Mouse (Mus musculus) gastrocnemius, adult 8-10 months (tissue): ENCODE results near the gene Vmn1r5. TPM values are rescaled to one million over a fixed set of nuclear protein-coding genes. Genes with fewer than 3 reads are reported as not detected.
"Not testable (repeated sequence)": the region's sequence is repeated elsewhere in the genome, so short reads cannot be mapped to it uniquely, and the experiment has no call there.

ENCODE experiments used
- DNase-seq, 2 experiments: peaks; one replicate each; pipeline ENCODE4 v3.0.0; 2022; ENCODE audit warnings: low spot score in 2 of 2
- total RNA-seq, 4 experiments: library from RNA; stranded (reverse); gene quantifications; 2 replicates each; pipeline ENCODE4 v1.2.4; 2022

Vmn1r5 gene
- not detected for total RNA-seq

- DNase-seq: no peak
These were observed at the start of gene Vmn1r5 for GRCm38 (mm10) chr6:56969973-56970372. TSS of gene Vmn1r5 (plus strand) at chr6:56970273.

DNA sequence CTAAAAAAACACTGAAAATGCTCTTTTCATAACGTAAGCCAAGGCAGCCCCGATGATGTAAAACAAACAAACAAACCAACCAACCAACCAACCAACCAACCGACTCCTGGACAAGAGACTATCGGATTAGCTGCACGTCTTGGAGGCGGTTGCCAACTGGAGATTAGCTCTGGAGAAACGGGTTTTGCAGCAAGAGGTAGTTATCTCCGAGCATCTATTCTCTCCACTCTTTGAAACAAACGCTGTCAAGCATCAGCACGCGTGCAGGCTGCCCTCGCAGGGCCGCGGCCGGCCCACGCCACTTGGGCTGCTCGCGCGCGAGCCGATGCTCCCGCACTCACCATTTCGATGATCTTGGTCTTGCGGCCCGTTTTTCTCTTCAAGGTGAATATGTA, 46.7 kb upstream of the Vmn1r5 start:
- DNase-seq: no peak

DNA sequence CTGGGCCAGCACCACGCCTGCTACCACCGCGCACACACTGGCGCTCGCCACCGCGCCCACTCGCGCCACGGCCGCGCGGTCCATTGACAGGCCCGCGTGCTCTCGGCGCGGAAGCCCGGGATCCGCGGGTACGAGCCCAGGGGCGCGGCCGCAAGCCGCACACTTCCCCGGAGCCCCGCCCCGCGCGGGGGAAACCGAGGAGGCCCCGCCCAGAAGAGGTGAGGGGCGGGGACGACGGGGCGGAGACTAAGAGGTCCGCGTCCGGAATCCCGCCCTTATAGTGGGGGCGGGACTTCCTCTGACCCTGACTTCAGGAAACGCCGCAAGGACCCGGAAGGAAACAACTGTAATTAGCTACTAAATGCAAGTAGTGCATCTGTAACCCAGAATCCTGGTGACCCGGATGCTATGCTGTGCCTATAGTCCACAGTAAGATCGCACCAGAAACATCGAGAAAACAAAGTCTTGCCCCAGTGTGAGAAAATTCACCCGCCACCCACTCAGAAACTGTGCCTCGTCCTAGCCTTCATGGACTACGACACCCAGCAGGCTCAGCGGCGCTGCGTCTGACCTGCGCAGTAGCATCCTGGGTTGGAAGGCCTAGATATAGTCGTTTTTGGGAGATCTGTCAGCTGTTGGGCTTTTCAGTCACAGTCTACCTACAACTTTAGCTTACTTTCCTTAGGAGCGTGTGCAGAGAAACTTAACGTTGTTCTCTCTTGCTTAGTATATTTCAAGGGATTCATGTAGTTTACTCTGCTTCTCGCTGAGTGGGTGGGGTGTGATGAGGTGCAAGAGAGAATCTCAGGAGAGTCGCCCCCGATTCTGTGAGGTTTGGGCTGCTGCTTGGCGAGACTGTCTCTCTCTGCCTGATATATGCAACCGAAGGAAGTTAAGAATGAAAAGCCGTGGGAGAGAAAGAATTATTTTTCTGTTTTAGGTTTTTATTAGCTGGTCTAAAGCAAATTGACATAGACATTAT, 46.1 kb upstream of the Vmn1r5 start, which contains the start of the genes Nt5c3 and Vmn1r4:
TSS of gene Nt5c3 (minus strand) at position 207 of the 982 bp plus-strand sequence.
TSS of gene Vmn1r4 (plus strand) at position 290 of the 982 bp plus-strand sequence.
- DNase-seq: peak; percentile 92 to 93

GRCm38 (mm10) chr6:56931648-56932415, 38.2 kb upstream of the Vmn1r5 start:
- DNase-seq: no peak

- no peak for DNase-seq
These were observed 37.6 kb upstream of the Vmn1r5 start for GRCm38 (mm10) chr6:56932464-56932863.

GRCm38 (mm10) chr6:56934366-56934765, 35.7 kb upstream of the Vmn1r5 start:
- DNase-seq: no peak

GRCm38 (mm10) chr6:56956436-56956835, 13.6 kb upstream of the Vmn1r5 start:
- DNase-seq: no peak

GRCm38 (mm10) chr6:56996943-56997342, 26.9 kb downstream of the Vmn1r5 start, which contains the start of gene Vmn1r6:
TSS of gene Vmn1r6 (plus strand) at chr6:56997243.
- DNase-seq: no peak

GRCm38 (mm10) chr6:57025224-57025623, 55.2 kb downstream of the Vmn1r5 start, which contains the start of gene Vmn1r7:
TSS of gene Vmn1r7 (minus strand) at chr6:57025324.
- DNase-seq: not testable (repeated sequence)

DNA sequence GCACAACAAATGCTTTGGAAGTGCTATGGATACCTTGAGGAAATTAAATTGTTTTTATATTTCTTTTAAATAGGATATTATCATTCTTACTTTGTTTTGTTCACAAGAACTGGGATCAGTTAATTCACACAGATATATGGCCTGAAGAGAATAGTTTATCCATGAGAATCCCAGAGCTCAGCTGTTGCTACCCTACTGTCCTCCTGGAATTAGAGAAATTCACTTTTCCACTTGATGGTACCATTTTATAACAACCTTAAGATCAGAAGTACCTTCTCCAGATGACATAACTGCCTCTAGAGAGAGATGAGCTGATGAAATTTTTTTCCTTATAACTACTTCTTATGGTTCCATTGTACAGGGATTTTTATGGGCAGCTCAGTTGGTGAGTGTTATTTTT, 61.9 kb downstream of the Vmn1r5 start, which contains the start of gene Vmn1r8:
TSS of gene Vmn1r8 (plus strand) at position 301 of the 400 bp plus-strand sequence.
- DNase-seq: no peak

- DNase-seq: no peak
These were observed 64.6 kb downstream of the Vmn1r5 start for GRCm38 (mm10) chr6:57034674-57035073.

Other genes with a start within 250 kb of the Vmn1r5 start
- gene Kbtbd2, start 172.5 kb upstream of the Vmn1r5 start, total RNA-seq: 10 to 100 TPM; 22.5 to 29.1 (median 23.6) TPM
- gene Fkbp9, start 138.2 kb upstream of the Vmn1r5 start, total RNA-seq: 10 to 100 TPM; 58.9 to 65.0 (median 60.8) TPM
- gene Nt5c3, start 46.3 kb upstream of the Vmn1r5 start, total RNA-seq: 10 to 100 TPM; 42.6 to 57.6 (median 54.1) TPM
- under 1 TPM in 1 of 4 experiments, not detected in 3; 0.19 TPM for gene Vmn1r4, start 46.3 kb upstream of the Vmn1r5 start, total RNA-seq
- not detected for gene Vmn1r6, start 27.0 kb downstream of the Vmn1r5 start, total RNA-seq
- not detected for gene Vmn1r7, start 55.1 kb downstream of the Vmn1r5 start, total RNA-seq
- gene Vmn1r8, start 62.0 kb downstream of the Vmn1r5 start, total RNA-seq: not detected
- not detected for gene Vmn1r9, start 96.5 kb downstream of the Vmn1r5 start, total RNA-seq
- gene Vmn1r10, start 139.2 kb downstream of the Vmn1r5 start, total RNA-seq: not detected
- not detected for gene Vmn1r11, start 163.2 kb downstream of the Vmn1r5 start, total RNA-seq
- gene Vmn1r12, start 186.6 kb downstream of the Vmn1r5 start, total RNA-seq: not detected
- not detected for gene Vmn1r13, start 233.0 kb downstream of the Vmn1r5 start, total RNA-seq